Mouse (Mus musculus): Measurements from ENCODE around the gene Rad18. TPM values are rescaled to one million over a fixed set of nuclear protein-coding genes. Genes with fewer than 3 reads are reported as not detected.

Rad18 gene
- polyA plus RNA-seq (2015; fragmentation: Nextera tagmentation; extraction: Ambion mirVana) = 14.3 and 14.7 TPM in 2 replicates

GRCm38 (mm10) chr6:112696056-112696950 is at the start of gene Rad18:
TSS of gene Rad18 (minus strand) at chr6:112696686.
- Histone ChIP-seq H3K9me3 (no peaks in the 10 kb centered on the region), H3K4me1 (replicated peaks) (peaks cover 12% of the 10 kb centered on the region), H3K27me3 (peaks cover 7% of the 10 kb centered on the region; the same call in 1 of the 2 replicates), H3K36me3 (no peaks in the 10 kb centered on the region), H3K4me3 (peak within 1 kb of the TSS; percentile 73), H3K27ac (replicated peaks) (no peak within 1 kb of the TSS), H3K9ac (peak within 1 kb of the TSS; percentile 48), H3K4me2 (peak within 1 kb of the TSS; percentile 84)
- WGBS = under 1% methylated on average over 77 of the region's 77 CpGs
- ATAC-seq (ENCODE audit: low FRiP score, low read depth) = peak; percentile 94

GRCm38 (mm10) chr6:112742297-112742696 is 45.8 kb upstream of the Rad18 start:
- Histone ChIP-seq H3K4me1 (replicated peaks) (no peaks in the 10 kb centered on the region), H3K9me3 (no peaks in the 10 kb centered on the region), H3K27me3 (no peaks in the 10 kb centered on the region), H3K36me3 (peaks cover 76% of the 10 kb centered on the region), H3K4me2 (no peak overlapping the region), H3K4me3 (no peak overlapping the region), H3K9ac (no peak overlapping the region), H3K27ac (replicated peaks) (no peak overlapping the region)
- ATAC-seq (ENCODE audit: low FRiP score, low read depth) = no peak
- 92% methylated on average over 2 of the region's 2 CpGs for WGBS

GRCm38 (mm10) chr6:112741766-112742165 is 45.3 kb upstream of the Rad18 start:
- peaks cover 78% of the 10 kb centered on the region for H3K36me3 ChIP-seq

GRCm38 (mm10) chr6:112739635-112740034 is 43.1 kb upstream of the Rad18 start:
- Histone ChIP-seq H3K27me3 (no peaks in the 10 kb centered on the region), H3K9ac (no peak overlapping the region), H3K9me3 (no peaks in the 10 kb centered on the region), H3K4me3 (no peak overlapping the region), H3K4me2 (no peak overlapping the region), H3K36me3 (peaks cover 78% of the 10 kb centered on the region), H3K27ac (replicated peaks) (no peak overlapping the region), H3K4me1 (replicated peaks) (no peaks in the 10 kb centered on the region)
- ATAC-seq (ENCODE audit: low FRiP score, low read depth) = no peak
- WGBS = 95% methylated on average over 3 of the region's 3 CpGs

More at GRCm38 (mm10) chr6:112741766-112742165, 45.3 kb upstream of the Rad18 start:
- no peaks in the 10 kb centered on the region for H3K27me3 ChIP-seq
- ATAC-seq (ENCODE audit: low FRiP score, low read depth) = no peak
- no peaks in the 10 kb centered on the region for H3K9me3 ChIP-seq
- no peak overlapping the region for H3K27ac ChIP-seq (replicated peaks)
- H3K4me1 ChIP-seq (replicated peaks) = no peaks in the 10 kb centered on the region
- H3K9ac ChIP-seq = no peak overlapping the region
- H3K4me2 ChIP-seq = no peak overlapping the region
- no peak overlapping the region for H3K4me3 ChIP-seq
- WGBS = 92% methylated on average over 5 of the region's 5 CpGs

GRCm38 (mm10) chr6:112738924-112739323 is 42.4 kb upstream of the Rad18 start:
- no peak for ATAC-seq (ENCODE audit: low FRiP score, low read depth)
- H3K4me1 ChIP-seq (replicated peaks) = no peaks in the 10 kb centered on the region
- WGBS = 86% methylated on average over 6 of the region's 6 CpGs

GRCm38 (mm10) chr6:112736471-112736870 is 40.0 kb upstream of the Rad18 start:
- Histone ChIP-seq H3K36me3 (peaks cover 85% of the 10 kb centered on the region), H3K9ac (no peak overlapping the region), H3K4me3 (no peak overlapping the region), H3K9me3 (no peaks in the 10 kb centered on the region), H3K4me2 (no peak overlapping the region), H3K27ac (replicated peaks) (0 out of 2 replicates have a peak overlapping the region, but pooled peaks have one; percentile 25), H3K27me3 (no peaks in the 10 kb centered on the region), H3K4me1 (replicated peaks) (no peaks in the 10 kb centered on the region)
- no peak for ATAC-seq (ENCODE audit: low FRiP score, low read depth)
- 91% methylated on average over 3 of the region's 3 CpGs for WGBS

More at GRCm38 (mm10) chr6:112738924-112739323, 42.4 kb upstream of the Rad18 start:
- Histone ChIP-seq H3K27me3 (no peaks in the 10 kb centered on the region), H3K36me3 (peaks cover 81% of the 10 kb centered on the region), H3K4me2 (no peak overlapping the region), H3K9me3 (no peaks in the 10 kb centered on the region), H3K9ac (no peak overlapping the region), H3K27ac (replicated peaks) (no peak overlapping the region), H3K4me3 (no peak overlapping the region)

GRCm38 (mm10) chr6:112735054-112735453 is 38.6 kb upstream of the Rad18 start:
- Histone ChIP-seq H3K27me3 (no peaks in the 10 kb centered on the region), H3K4me3 (no peak overlapping the region), H3K4me2 (no peak overlapping the region), H3K27ac (replicated peaks) (no peak overlapping the region), H3K4me1 (replicated peaks) (no peaks in the 10 kb centered on the region), H3K9ac (no peak overlapping the region), H3K9me3 (no peaks in the 10 kb centered on the region), H3K36me3 (peaks cover 86% of the 10 kb centered on the region)
- 74% methylated on average over 2 of the region's 2 CpGs for WGBS
- no peak for ATAC-seq (ENCODE audit: low FRiP score, low read depth)

GRCm38 (mm10) chr6:112733942-112734341 is 37.5 kb upstream of the Rad18 start:
- ATAC-seq (ENCODE audit: low FRiP score, low read depth) = no peak

GRCm38 (mm10) chr6:112732434-112732833 is 35.9 kb upstream of the Rad18 start:
- no peaks in the 10 kb centered on the region for H3K9me3 ChIP-seq
- H3K27me3 ChIP-seq = no peaks in the 10 kb centered on the region
- no peak overlapping the region for H3K4me2 ChIP-seq
- ATAC-seq (ENCODE audit: low FRiP score, low read depth) = no peak
- H3K4me3 ChIP-seq = no peak overlapping the region
- H3K36me3 ChIP-seq = peaks cover 76% of the 10 kb centered on the region
- peaks cover 10% of the 10 kb centered on the region for H3K4me1 ChIP-seq (replicated peaks)
- H3K27ac ChIP-seq (replicated peaks) = no peak overlapping the region
- no peak overlapping the region for H3K9ac ChIP-seq
- 94% methylated on average over 3 of the region's 3 CpGs for WGBS

More at GRCm38 (mm10) chr6:112733942-112734341, 37.5 kb upstream of the Rad18 start:
- Histone ChIP-seq H3K36me3 (peaks cover 79% of the 10 kb centered on the region), H3K9me3 (no peaks in the 10 kb centered on the region), H3K4me3 (no peak overlapping the region), H3K27me3 (no peaks in the 10 kb centered on the region), H3K4me1 (replicated peaks) (peaks cover 5% of the 10 kb centered on the region; the same call in 1 of the 2 replicates), H3K4me2 (no peak overlapping the region), H3K27ac (replicated peaks) (no peak overlapping the region), H3K9ac (no peak overlapping the region)
- 70% methylated on average over 5 of the region's 5 CpGs for WGBS

GRCm38 (mm10) chr6:112731386-112731785 is 34.9 kb upstream of the Rad18 start:
- 98% methylated on average over 10 of the region's 10 CpGs for WGBS
- no peaks in the 10 kb centered on the region for H3K9me3 ChIP-seq
- H3K27ac ChIP-seq (replicated peaks) = no peak overlapping the region
- no peak overlapping the region for H3K4me2 ChIP-seq
- peaks cover 10% of the 10 kb centered on the region for H3K4me1 ChIP-seq (replicated peaks)
- no peak overlapping the region for H3K9ac ChIP-seq
- peaks cover 74% of the 10 kb centered on the region for H3K36me3 ChIP-seq
- no peaks in the 10 kb centered on the region for H3K27me3 ChIP-seq
- no peak overlapping the region for H3K4me3 ChIP-seq
- no peak for ATAC-seq (ENCODE audit: low FRiP score, low read depth)

- Histone ChIP-seq H3K4me3 (no peak overlapping the region), H3K4me2 (no peak overlapping the region), H3K9ac (no peak overlapping the region), H3K27ac (replicated peaks) (peak overlapping the region; percentile 26; the same call in 1 of the 2 replicates), H3K4me1 (replicated peaks) (peaks cover 10% of the 10 kb centered on the region), H3K36me3 (peaks cover 59% of the 10 kb centered on the region), H3K27me3 (no peaks in the 10 kb centered on the region), H3K9me3 (no peaks in the 10 kb centered on the region)
- ATAC-seq (ENCODE audit: low FRiP score, low read depth) = peak; percentile 78; the same call in 1 of the 2 replicates
- WGBS = 7% methylated on average over 17 of the region's 17 CpGs
These were observed 32.4 kb upstream of the Rad18 start for GRCm38 (mm10) chr6:112728760-112729422.

- no peak for ATAC-seq (ENCODE audit: low FRiP score, low read depth)
- Histone ChIP-seq H3K36me3 (peaks cover 45% of the 10 kb centered on the region), H3K27me3 (no peaks in the 10 kb centered on the region), H3K27ac (replicated peaks) (no peak overlapping the region), H3K9ac (no peak overlapping the region), H3K4me3 (no peak overlapping the region), H3K4me1 (replicated peaks) (peaks cover 10% of the 10 kb centered on the region), H3K9me3 (no peaks in the 10 kb centered on the region), H3K4me2 (no peak overlapping the region)
- 91% methylated on average over 4 of the region's 4 CpGs for WGBS
These were observed 29.0 kb upstream of the Rad18 start for GRCm38 (mm10) chr6:112725468-112725867.
